Mouse (Mus musculus) stomach, postnatal 0 days (tissue): ENCODE results near the gene Mapk12.

Experiments
- CTCF ChIP-seq: IDR thresholded peaks from 2 replicates; pipeline ENCODE4 v1.5.1; 2016; ENCODE audit warnings: antibody characterized with exemption, low read depth, mild to moderate bottlenecking, moderate library complexity
- EP300 ChIP-seq: optimal IDR thresholded peaks from 2 replicates; pipeline ENCODE3; 2016; ENCODE audit warnings: antibody characterized with exemption

- TF ChIP-seq CTCF, result no peak
- TF ChIP-seq EP300, result no peak
These were observed at the start of gene Mapk12 for GRCm38 (mm10) chr15:89140659-89141252.
